Mouse (Mus musculus) heart, postnatal 0 days (tissue): ENCODE results near the gene Gpi1. TPM values are rescaled to one million over a fixed set of nuclear protein-coding genes. Genes with fewer than 3 reads are reported as not detected.

Source experiments
- ATAC-seq: fragments of 200-750 bp; cut with Nextera tagmentation; 2 replicates; pipeline ENCODE4 v1.8.0; 2017; ENCODE audit warnings: low read depth, moderate number of reproducible peaks, moderate library complexity; ENCODE audit not compliant: insufficient read depth
- DNase-seq: peaks from one replicate; pipeline ENCODE4 v3.0.0-alpha.2; 2016; ENCODE audit warnings: low spot score
- H3K27ac ChIP-seq: fragments of 300-500 bp; sonication (generic); 2 replicates; pipeline ENCODE4 v1.5.1; 2014; ENCODE audit warnings: low read depth, mild to moderate bottlenecking
- H3K27me3 ChIP-seq: fragments of 300-500 bp; sonication (generic); 2 replicates; pipeline ENCODE4 v1.6.1; 2014; ENCODE audit warnings: low read length, mixed read lengths; ENCODE audit not compliant: control insufficient read depth, insufficient read depth
- H3K36me3 ChIP-seq: fragments of 300-500 bp; sonication (generic); replicated peaks from 2 replicates; pipeline ENCODE4 v1.6.1; 2014; ENCODE audit warnings: low read length, mixed read lengths; ENCODE audit not compliant: control insufficient read depth, insufficient read depth
- H3K4me1 ChIP-seq: fragments of 300-500 bp; sonication (generic); 2 replicates; pipeline ENCODE4 v1.6.1; 2014; ENCODE audit warnings: antibody characterized with exemption; ENCODE audit not compliant: control insufficient read depth, insufficient read depth
- H3K4me2 ChIP-seq: fragments of 300-500 bp; sonication (generic); 2 replicates; pipeline ENCODE4 v1.6.1; 2014; ENCODE audit warnings: low read depth, mild to moderate bottlenecking, low read length, moderate library complexity
- H3K4me3 ChIP-seq: fragments of 300-500 bp; sonication (generic); 2 replicates; pipeline ENCODE4 v1.5.1; 2014; ENCODE audit warnings: low read depth, low read length
- H3K9ac ChIP-seq: fragments of 300-500 bp; sonication (generic); replicated peaks from 2 replicates; pipeline ENCODE4 v1.6.1; 2014; ENCODE audit warnings: low read depth, low read length, mixed read lengths
- H3K9me3 ChIP-seq: fragments of 300-500 bp; sonication (generic); replicated peaks from 2 replicates; pipeline ENCODE4 v1.6.1; 2016; ENCODE audit warnings: low read length; ENCODE audit not compliant: control insufficient read depth
- CTCF ChIP-seq: IDR thresholded peaks from 2 replicates; pipeline ENCODE4 v1.5.1; 2016; ENCODE audit warnings: antibody characterized with exemption, control low read depth, low read depth
- EP300 ChIP-seq: IDR thresholded peaks from 2 replicates; pipeline ENCODE4 v1.6.1; 2016; ENCODE audit warnings: antibody characterized with exemption, low read depth
- WGBS: fragments of 180-500 bp; shearing (Covaris S2); extraction: QIAGEN DNeasy Blood & Tissue Kit; methylation state at CpG from one replicate; pipeline ENCODE4 v1.1.7; 2014; 5-methylcytosine and 5-hydroxymethylcytosine counted together
- polyA plus RNA-seq: library from polyadenylated mRNA; unstranded; fragments of >200 nt; fragmentation: Nextera tagmentation; extraction: Ambion mirVana; gene quantifications from 2 replicates; pipeline ENCODE4 v1.2.1, GENCODE M21; 2015
- total RNA-seq: library from RNA; depleted of rRNA; stranded (reverse); fragments of >200 nt; gene quantifications from 2 replicates; pipeline ENCODE4 v1.2.3, GENCODE M21; 2014; ENCODE audit warnings: low replicate concordance

The Gpi1 gene
- total and polyA plus RNA-seq, 2 experiments from 2014 or later, result 618 to 645 TPM

- Histone ChIP-seq H3K36me3 (peaks cover 39% of the 10 kb centered on the region), H3K4me1 (peaks cover 25% of the 10 kb centered on the region; the same call in 1 of the 2 replicates), H3K4me3 (peak overlapping the region; percentile 50), H3K4me2 (peak overlapping the region; percentile 59), H3K27me3 (no peaks in the 10 kb centered on the region), H3K27ac (peak overlapping the region; percentile 80), H3K9me3 (no peaks in the 10 kb centered on the region), H3K9ac (0 out of 2 replicates have a peak overlapping the region, but pooled peaks have one; percentile 4)
- no peak for ATAC-seq
- TF ChIP-seq EP300 (no peak), CTCF (no peak)
- WGBS, result 1% methylated on average over 17 of the region's 17 CpGs
- DNase-seq, result peak; percentile 35
Observed at GRCm38 (mm10) chr7:34234610-34235561, 4.8 kb upstream of the Gpi1 start.

GRCm38 (mm10) chr7:34233909-34234609 is 3.9 kb upstream of the Gpi1 start:
- Histone ChIP-seq H3K36me3 (peaks cover 31% of the 10 kb centered on the region), H3K4me1 (peaks cover 25% of the 10 kb centered on the region; the same call in 1 of the 2 replicates), H3K4me2 (peak overlapping the region; percentile 59), H3K9ac (peak overlapping the region; percentile 18; the same call in 1 of the 2 replicates), H3K4me3 (peak overlapping the region; percentile 50), H3K27me3 (no peaks in the 10 kb centered on the region), H3K9me3 (no peaks in the 10 kb centered on the region), H3K27ac (peak overlapping the region; percentile 80)
- TF ChIP-seq EP300, result no peak
- no peak for TF ChIP-seq CTCF
- ATAC-seq, result peak; percentile 87
- peak; percentile 95 for DNase-seq
- under 1% methylated on average over 46 of the region's 46 CpGs for WGBS

- H3K4me3 ChIP-seq, result peak overlapping the region; percentile 50
- peak overlapping the region; percentile 59 for H3K4me2 ChIP-seq
- H3K4me1 ChIP-seq, result peaks cover 32% of the 10 kb centered on the region
- H3K27me3 ChIP-seq, result no peaks in the 10 kb centered on the region
- DNase-seq, result no peak
- no peaks in the 10 kb centered on the region for H3K9me3 ChIP-seq
- peak overlapping the region; percentile 80 for H3K27ac ChIP-seq
- TF ChIP-seq CTCF, result no peak
- TF ChIP-seq EP300, result no peak
- H3K36me3 ChIP-seq, result peaks cover 21% of the 10 kb centered on the region
- no peak for ATAC-seq
- 38% methylated on average over 7 of the region's 7 CpGs for WGBS
- peak overlapping the region; percentile 18; the same call in 1 of the 2 replicates for H3K9ac ChIP-seq
Observed at GRCm38 (mm10) chr7:34232785-34233725, 2.9 kb upstream of the Gpi1 start.

- TF ChIP-seq CTCF (no peak), EP300 (no peak)
- Histone ChIP-seq H3K4me1 (peaks cover 43% of the 10 kb centered on the region), H3K27me3 (no peaks in the 10 kb centered on the region), H3K27ac (peak overlapping the region; percentile 97), H3K9ac (peak overlapping the region; percentile 86), H3K4me2 (peak overlapping the region; percentile 83), H3K36me3 (peaks cover 33% of the 10 kb centered on the region), H3K9me3 (no peaks in the 10 kb centered on the region), H3K4me3 (peak overlapping the region; percentile 86)
- DNase-seq, result peak; percentile 56
- ATAC-seq, result peak; percentile 24
- under 1% methylated on average over 19 of the region's 19 CpGs for WGBS
Observed at GRCm38 (mm10) chr7:34229691-34230111, 435 bp downstream of the Gpi1 start.
